Mouse (Mus musculus): ENCODE data around the gene Rab31. TPM values are rescaled to one million over a fixed set of nuclear protein-coding genes. Genes with fewer than 3 reads are reported as not detected.

Rab31 gene
- total and polyA plus RNA-seq, 3 experiments = 0.79 to 2.8 (median 1.2) TPM

DNA sequence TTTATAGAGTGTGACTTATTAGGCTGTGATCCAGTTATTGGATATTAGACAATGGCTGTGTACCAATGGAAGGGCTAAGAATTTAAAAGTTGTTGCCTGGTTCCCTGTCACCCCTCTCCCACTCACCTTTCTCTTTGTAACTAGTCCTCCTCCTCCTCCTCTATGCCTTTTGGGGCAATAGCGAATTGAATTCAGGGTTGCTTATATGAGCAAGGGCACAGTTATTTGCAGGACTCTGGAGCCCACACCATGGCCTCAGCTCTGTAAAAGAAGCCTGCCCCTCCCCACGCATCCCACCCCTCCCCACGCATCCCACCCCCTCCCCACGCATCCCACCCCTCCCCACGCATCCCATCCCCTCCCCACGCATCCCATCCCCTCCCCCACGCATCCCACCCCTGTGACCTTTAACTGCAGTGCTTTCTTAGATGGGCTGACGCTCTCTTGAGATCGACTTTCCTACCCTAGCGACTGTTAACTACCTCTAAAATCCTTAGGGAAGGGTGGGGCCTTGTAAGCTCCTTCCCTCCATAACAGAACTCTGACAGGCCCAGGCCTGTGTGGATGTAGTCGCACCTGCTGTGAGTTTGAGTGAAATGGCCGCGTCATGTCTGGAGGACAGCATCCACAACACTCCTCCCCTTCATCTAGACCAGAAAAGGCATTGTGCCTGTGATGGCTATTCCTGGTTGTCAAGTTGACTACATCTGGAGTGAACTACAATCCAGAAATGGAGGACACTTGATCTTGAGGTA, 21.7 kb upstream of the Rab31 start:
- dilution Hi-C loops (cut with MboI; ENCODE audit: extremely low pct_ligation_motif_present, extremely low pct_unique_long_range_greater_than_20kb, low sequenced_read_pairs) (no loop called here), in situ Hi-C loops (cut with MboI; ENCODE audit: low pct_ligation_motif_present, low pct_unique_long_range_greater_than_20kb, low sequenced_read_pairs) (no loop called here)
- H3K79me2 ChIP-seq (replicated peaks; ENCODE audit: control insufficient read depth, extremely low read depth, insufficient read depth, poor library complexity, severe bottlenecking) = peaks cover 34% of the 10 kb centered on the region
- no peak overlapping the region for H3K9ac ChIP-seq (ENCODE audit: insufficient read depth, low read depth)
- TF ChIP-seq USF2 (conservative IDR thresholded peaks at IDR 0.05; ENCODE audit: low read depth, low read length) (no peak), RAD21 (IDR thresholded peaks at IDR 0.05; ENCODE audit: low read depth, low read length) (no peak), NRF1 (IDR thresholded peaks at IDR 0.05; ENCODE audit: low read depth, low read length) (no peak), EP300 (IDR thresholded peaks at IDR 0.05; ENCODE audit: low read length) (no peak), JUND (conservative IDR thresholded peaks at IDR 0.05; ENCODE audit: low read depth, low read length) (no peak), USF1 (IDR thresholded peaks at IDR 0.05; ENCODE audit: low read depth, low read length) (no peak), HCFC1 (IDR thresholded peaks at IDR 0.05; ENCODE audit: low read depth, low read length) (no peak), JUN (IDR thresholded peaks at IDR 0.05; ENCODE audit: insufficient read depth, low read depth, low read length) (no peak), MAZ (IDR thresholded peaks at IDR 0.05; ENCODE audit: low read depth, low read length) (no peak), TBP (conservative IDR thresholded peaks at IDR 0.05; ENCODE audit: low read depth, low read length) (no peak), MAFK (IDR thresholded peaks at IDR 0.05; ENCODE audit: insufficient replicate concordance, low read length) (no peak), UBTF (IDR thresholded peaks at IDR 0.05; ENCODE audit: low read depth, low read length) (no peak), KAT2A (IDR thresholded peaks at IDR 0.05; ENCODE audit: insufficient replicate concordance, low read length) (no peak)
- no peak for DNase-seq (ENCODE audit: extremely low read depth)
- no peak overlapping the region for H3K4me3 ChIP-seq (replicated peaks in 1 of 3; ENCODE audit: low read depth in 2 of 3, low read length in 2 of 3, poor library complexity in 1 of 3)
- no peak overlapping the region for H3K4me2 ChIP-seq (ENCODE audit: insufficient read depth, low read depth, poor library complexity, severe bottlenecking)
- H3K9me3 ChIP-seq (replicated peaks; ENCODE audit: low read length) = no peaks in the 10 kb centered on the region
- peaks cover 2 to 22% of the 10 kb centered on the region in 2 experiments for H3K36me3 ChIP-seq (replicated peaks in 1 of 2; ENCODE audit: control insufficient read depth in 1 of 2, insufficient read depth in 1 of 2, low read length in 1 of 2)
- H3K27ac ChIP-seq (ENCODE audit: insufficient read depth, low read depth) = no peak overlapping the region
- no peaks in the 10 kb centered on the region for H3K27me3 ChIP-seq (replicated peaks)
- H3K4me1 ChIP-seq (ENCODE audit: control insufficient read depth in 1 of 2, insufficient read depth in 2 of 2) = peaks cover 5 to 59% of the 10 kb centered on the region in 2 experiments

- no peak overlapping the region for H3K4me3 ChIP-seq (replicated peaks in 1 of 3; ENCODE audit: low read depth in 2 of 3, low read length in 2 of 3, poor library complexity in 1 of 3)
- peaks cover 37% of the 10 kb centered on the region for H3K79me2 ChIP-seq (replicated peaks; ENCODE audit: control insufficient read depth, extremely low read depth, insufficient read depth, poor library complexity, severe bottlenecking)
- H3K36me3 ChIP-seq (replicated peaks in 1 of 2; ENCODE audit: control insufficient read depth in 1 of 2, insufficient read depth in 1 of 2, low read length in 1 of 2) = peaks cover 2 to 22% of the 10 kb centered on the region in 2 experiments
- no peak overlapping the region for H3K9ac ChIP-seq (ENCODE audit: insufficient read depth, low read depth)
- H3K4me1 ChIP-seq (ENCODE audit: control insufficient read depth in 1 of 2, insufficient read depth in 2 of 2) = peaks cover 9 to 59% of the 10 kb centered on the region in 2 experiments
- in situ Hi-C loops (cut with MboI; ENCODE audit: low pct_ligation_motif_present, low pct_unique_long_range_greater_than_20kb, low sequenced_read_pairs) = no loop called here
- dilution Hi-C loops (cut with MboI; ENCODE audit: extremely low pct_ligation_motif_present, extremely low pct_unique_long_range_greater_than_20kb, low sequenced_read_pairs) = no loop called here
- no peaks in the 10 kb centered on the region for H3K9me3 ChIP-seq (replicated peaks; ENCODE audit: low read length)
- no peak overlapping the region for H3K4me2 ChIP-seq (ENCODE audit: insufficient read depth, low read depth, poor library complexity, severe bottlenecking)
- TF ChIP-seq MAFK (IDR thresholded peaks at IDR 0.05; ENCODE audit: insufficient replicate concordance, low read length) (no peak), IRF4 (IDR thresholded peaks at IDR 0.05; ENCODE audit: low read depth, low read length) (no peak), CHD2 (IDR thresholded peaks at IDR 0.05; ENCODE audit: low read length) (no peak), UBTF (IDR thresholded peaks at IDR 0.05; ENCODE audit: low read depth, low read length) (no peak), JUN (IDR thresholded peaks at IDR 0.05; ENCODE audit: insufficient read depth, low read depth, low read length) (no peak), JUND (conservative IDR thresholded peaks at IDR 0.05; ENCODE audit: low read depth, low read length) (no peak), ETS1 (conservative IDR thresholded peaks at IDR 0.05; ENCODE audit: low read depth, low read length) (no peak), MAX (IDR thresholded peaks at IDR 0.05; ENCODE audit: low read length) (no peak), MXI1 (IDR thresholded peaks at IDR 0.05; ENCODE audit: low read depth, low read length) (no peak), KAT2A (IDR thresholded peaks at IDR 0.05; ENCODE audit: insufficient replicate concordance, low read length) (no peak), GABPA (IDR thresholded peaks at IDR 0.05; ENCODE audit: insufficient replicate concordance, low read depth, low read length) (no peak), SMC3 (IDR thresholded peaks at IDR 0.05; ENCODE audit: low read depth, low read length) (no peak), ELF1 (IDR thresholded peaks at IDR 0.05; ENCODE audit: low read depth, low read length) (no peak), HCFC1 (IDR thresholded peaks at IDR 0.05; ENCODE audit: low read depth, low read length) (no peak), TBP (conservative IDR thresholded peaks at IDR 0.05; ENCODE audit: low read depth, low read length) (no peak), USF2 (conservative IDR thresholded peaks at IDR 0.05; ENCODE audit: low read depth, low read length) (no peak), EP300 (IDR thresholded peaks at IDR 0.05; ENCODE audit: low read length) (no peak), POLR2A (IDR thresholded peaks at IDR 0.05; ENCODE audit: low read depth, low read length) (no peak)
- H3K27me3 ChIP-seq (replicated peaks) = no peaks in the 10 kb centered on the region
- no peak for DNase-seq (ENCODE audit: extremely low read depth)
- H3K27ac ChIP-seq (ENCODE audit: insufficient read depth, low read depth) = no peak overlapping the region
These were observed 20.9 kb upstream of the Rab31 start for GRCm38 (mm10) chr17:65793307-65793930.

Data from CH12.LX (cell line).